Mouse (Mus musculus) testis, postnatal 14 days (tissue): ENCODE measurements around the gene Ccdc146.
A peak's percentile ranks its signal among the peaks of the same experiment; 100 is the strongest.
"Not testable (repeated sequence)": the region's sequence is repeated elsewhere in the genome, so short reads cannot be mapped to it uniquely, and the experiment has no call there.

Experiments used
- DNase-seq: peaks from one replicate; pipeline ENCODE4 v3.0.0; 2021; ENCODE audit warnings: low spot score

The Ccdc146 gene

DNA sequence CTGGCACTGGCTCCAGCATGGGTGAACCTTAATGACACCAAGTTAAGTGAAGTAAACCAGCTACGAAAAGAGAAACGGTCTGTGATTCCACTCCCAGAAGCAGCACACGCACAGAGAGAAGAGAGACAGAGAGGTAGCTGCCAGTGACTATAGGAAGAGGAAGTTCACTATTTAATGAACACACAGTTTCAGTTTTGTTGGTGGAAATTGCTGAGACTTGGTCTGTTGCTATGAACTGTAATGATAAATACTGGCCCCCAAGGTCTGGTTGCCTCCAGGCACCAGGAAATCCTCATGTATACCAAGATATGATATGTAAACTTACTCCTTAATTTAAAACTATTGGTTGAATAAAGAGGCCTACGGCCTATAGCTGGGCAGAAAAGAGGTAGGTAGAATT lies 38.0 kb downstream of the Ccdc146 start:
- DNase-seq = no peak

DNA sequence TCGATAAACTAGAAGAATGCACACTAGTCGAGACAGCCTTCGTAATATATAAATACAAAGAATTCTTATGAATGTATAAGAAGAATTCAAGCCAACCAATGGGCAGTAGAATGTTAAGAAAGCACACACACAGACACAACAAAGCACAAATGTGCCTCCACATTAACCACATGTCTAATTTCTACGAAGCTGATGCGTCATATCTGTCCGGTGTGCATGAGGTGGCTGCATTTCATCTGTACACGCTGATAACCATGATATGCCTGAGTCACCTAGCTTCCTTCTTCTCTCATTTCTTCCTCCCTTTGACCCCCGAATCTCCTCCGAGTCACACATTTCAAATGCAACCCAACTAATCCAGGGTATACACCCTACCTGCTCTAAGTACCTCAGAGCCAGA lies 39.5 kb downstream of the Ccdc146 start:
- DNase-seq = no peak

DNA sequence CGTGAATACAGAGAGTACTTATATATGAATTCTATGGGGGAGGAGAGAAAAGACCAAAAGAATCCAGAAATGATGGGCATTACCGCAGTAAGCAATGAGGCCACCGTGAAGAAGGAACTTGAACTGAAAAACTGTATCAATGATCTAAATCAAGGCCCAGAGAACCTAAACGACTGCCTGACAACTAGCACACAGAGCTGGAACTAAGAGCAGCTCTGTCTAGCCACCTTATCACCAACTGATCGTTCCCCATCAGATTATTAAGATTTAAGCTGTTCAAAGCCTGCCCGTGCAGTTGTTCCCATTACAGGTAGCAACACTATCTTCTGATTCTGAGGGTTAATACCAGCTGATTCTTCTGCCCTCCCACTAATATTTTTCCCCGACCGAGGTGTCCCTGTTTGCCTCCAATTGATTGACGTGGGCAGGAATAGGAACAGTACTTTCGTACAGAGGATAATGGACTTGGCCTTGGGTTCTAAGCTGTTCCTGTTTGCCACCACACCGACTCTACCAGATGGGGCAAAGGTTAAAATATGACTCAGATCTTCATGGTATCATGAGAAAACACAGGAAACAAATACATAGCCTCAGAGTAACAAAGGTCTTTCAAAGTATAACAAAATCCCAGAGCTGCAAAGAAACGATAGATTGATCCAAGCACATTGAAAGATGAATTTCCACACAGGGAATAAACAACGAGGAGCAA lies 40.1 kb downstream of the Ccdc146 start:
- no peak for DNase-seq

DNA sequence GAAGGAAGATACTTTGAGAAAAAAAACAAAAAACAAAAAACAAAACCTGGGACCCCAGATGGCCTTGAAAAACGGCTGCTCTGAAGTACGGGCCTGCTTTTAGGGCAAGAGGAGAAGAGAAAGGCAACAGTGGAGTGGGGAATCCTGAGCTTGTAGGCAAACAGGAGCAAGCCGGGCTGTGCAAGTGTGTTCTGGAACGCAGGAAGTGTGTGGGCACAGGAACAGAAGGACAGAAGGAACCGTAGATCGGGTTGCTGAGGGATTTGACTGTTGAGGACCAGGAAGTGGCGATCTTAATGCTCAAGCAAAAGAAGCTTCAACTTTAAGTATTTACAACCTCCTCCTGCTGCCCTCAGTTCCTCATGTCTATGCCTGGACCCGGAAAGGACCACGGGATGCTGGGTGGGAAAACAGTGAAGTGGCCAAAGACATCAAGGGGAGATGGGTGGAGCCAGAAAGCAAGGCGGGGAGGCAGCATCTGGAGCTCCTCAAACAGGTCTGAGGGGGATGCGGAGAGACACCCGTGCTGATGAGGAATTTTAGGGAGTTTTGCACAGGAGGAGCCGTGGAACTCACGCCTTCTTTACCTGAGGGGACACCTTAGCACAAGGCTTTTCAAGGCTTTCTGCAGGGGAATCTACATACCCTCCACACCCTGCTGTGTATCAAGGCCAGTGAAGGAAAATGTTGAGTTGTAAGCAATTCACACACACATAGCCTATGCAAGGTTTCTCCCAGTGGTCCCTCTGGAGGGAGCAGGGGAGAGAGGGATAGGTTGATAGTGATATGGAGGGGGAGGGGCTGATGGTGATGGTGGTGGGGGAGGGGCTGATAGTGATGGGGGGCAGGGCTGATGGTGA lies 40.9 kb downstream of the Ccdc146 start:
- DNase-seq = no peak

DNA sequence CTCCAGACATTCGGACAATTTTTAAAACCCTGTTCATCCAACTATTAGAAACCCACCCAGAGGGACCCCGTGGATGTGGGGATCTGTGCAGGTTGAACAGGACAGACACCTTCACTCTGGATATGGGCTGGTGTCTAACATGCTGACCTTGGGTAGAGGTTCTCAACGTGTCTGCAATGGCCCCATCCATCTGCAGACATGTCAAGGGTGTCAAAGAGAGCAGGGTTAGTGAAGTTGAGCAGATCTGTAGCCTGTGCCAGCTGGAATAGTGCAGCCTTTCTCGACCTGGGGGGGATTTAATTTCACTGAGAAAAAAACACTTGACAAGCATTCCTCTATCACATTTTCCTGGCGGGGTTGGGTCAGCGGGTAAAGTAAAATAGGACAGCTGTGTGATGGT lies 41.8 kb downstream of the Ccdc146 start:
- DNase-seq = no peak

DNA sequence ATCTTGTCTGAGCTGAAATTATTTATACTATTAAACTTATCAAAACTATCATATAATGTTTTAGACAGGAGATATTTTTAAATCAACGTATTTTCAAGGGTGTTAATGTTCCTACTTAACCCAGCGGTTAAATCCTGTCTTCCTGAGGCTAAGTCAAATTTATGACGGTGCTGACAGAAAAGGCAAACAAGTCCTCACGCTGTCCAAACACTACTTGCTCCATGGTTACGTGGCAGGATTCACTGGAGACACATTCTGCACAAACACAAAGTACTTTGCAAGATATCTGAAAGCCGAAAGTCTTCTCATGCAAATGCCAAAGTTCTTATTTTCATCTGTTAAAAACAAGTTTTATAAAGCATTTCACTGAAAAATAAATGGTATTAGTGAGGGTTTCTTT lies 42.5 kb downstream of the Ccdc146 start:
- no peak for DNase-seq

DNA sequence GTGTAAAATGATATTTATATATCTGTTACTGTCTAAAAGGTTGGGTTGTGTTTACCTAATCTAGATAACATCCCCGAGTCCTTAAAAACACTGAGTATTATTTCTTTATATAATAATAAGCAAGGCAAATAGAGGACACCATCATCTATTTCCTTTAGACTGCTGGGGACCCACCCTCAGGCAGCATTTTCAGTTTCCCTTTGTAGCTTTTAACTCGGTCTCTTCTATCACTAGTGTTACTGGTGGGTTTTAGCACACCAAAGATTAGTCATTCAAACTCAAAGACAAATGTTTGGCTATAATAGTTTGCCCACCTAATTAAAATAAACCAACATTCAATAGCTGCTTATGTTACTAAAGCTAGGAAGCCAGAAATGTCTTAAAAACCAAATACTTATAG lies 46.1 kb downstream of the Ccdc146 start:
- DNase-seq = no peak

DNA sequence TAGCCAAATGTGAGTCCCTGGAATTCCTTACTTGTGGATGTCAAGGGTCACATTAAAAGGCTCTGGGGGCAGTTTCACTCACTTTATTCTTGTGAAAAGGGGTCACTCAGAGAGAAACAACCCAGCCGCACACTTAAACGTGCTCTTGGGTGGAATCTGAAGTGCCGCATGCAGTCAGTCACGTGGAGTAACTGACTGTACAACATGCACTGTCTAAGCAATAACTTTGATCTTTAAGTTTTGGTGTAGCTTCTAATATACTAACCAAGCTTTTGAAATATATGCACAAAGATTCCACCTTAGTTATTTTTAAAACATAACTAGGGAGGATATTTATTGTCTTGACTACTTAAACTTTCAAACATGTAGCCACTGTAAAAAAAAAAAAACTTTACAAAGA lies 47.5 kb downstream of the Ccdc146 start:
- no peak for DNase-seq

DNA sequence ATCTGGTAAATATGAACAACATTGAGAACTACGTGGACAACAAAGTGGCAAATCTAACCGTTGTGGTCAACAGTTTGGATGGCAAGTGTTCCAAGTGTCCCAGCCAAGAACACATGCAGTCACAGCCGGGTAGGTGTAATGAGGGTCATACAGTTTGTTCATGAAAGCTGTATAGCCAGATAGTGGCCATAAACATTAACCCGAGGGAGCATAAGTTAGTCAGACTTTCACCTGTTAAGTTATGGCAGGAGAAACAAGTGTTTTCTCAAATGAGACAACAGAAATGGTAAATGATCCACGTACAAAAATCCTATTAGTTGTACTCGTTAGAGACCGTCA lies 51.3 kb downstream of the Ccdc146 start:
- no peak for DNase-seq

DNA sequence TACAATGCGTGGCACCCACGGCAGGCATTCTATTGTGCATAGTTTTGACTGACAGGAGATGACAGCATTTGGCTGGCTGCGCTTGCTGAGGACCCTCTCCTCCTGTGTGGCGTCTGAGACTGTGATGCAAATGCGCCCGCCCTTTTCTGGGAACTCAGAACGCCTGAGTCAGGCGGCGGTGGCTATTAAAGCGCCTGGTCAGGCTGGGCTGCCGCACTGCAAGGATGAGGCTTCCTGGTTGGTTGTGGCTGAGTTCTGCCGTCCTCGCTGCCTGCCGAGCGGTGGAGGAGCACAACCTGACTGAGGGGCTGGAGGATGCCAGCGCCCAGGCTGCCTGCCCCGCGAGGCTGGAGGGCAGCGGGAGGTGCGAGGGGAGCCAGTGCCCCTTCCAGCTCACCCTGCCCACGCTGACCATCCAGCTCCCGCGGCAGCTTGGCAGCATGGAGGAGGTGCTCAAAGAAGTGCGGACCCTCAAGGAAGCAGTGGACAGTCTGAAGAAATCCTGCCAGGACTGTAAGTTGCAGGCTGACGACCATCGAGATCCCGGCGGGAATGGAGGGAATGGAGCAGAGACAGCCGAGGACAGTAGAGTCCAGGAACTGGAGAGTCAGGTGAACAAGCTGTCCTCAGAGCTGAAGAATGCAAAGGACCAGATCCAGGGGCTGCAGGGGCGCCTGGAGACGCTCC lies 51.8 kb downstream of the Ccdc146 start, which contains the start of gene Fgl2:
Gene Fgl2 (plus strand): TSS at position 150 of the 687 bp plus-strand sequence.
- DNase-seq = peak; percentile 40

DNA sequence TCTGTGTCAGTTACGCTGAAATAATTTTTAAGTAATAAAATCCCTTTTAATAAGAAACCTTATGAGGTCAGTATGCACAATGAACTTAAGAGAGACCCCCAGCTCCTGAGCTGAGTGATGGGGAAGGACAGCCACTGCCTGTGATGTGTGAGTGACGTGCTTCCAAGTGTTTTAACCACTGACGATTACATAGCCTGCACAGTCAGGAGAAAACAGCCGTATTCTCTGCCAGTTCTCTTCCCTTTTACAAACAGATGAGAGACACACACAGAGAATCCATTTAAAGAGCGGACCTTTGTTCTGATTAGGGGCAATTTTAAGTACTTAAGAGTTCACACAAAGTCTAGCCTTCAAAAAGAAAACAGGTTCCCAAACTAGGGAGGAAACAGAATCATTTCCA lies 52.6 kb downstream of the Ccdc146 start:
- no peak for DNase-seq

DNA sequence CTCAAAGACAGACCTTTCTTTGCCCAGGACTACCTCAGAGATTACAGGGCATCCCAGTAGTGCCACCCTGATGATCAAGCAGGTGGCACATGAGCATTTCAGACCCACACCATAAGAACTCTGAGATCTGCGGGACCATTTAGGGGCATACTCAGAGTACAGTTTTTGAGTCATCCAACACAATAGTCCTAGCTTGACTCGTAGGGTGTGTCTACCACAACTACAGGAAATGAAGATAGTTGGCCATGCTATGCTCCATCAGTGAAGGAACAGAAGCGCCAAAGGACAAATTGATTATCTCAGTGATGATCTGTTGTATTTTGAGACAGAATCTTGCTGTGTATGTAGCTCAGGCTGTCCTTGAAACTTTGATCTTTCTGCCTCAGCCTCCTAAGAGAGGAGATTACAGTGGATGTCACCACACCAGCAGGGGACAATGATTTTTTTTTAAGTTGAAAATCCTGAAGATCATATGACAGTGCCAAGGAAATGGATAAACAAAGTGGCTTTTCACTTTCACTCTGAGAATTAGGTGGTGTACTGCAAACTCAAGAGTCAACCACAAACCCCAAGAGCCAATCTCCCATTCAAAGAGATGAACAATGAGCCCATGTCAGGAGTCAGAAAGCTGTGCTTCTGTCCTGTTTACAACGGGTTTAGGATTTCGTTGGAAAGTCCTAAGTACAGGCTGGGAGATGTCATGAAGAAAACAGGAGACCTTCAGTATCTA lies 54.1 kb downstream of the Ccdc146 start:
- DNase-seq = no peak

DNA sequence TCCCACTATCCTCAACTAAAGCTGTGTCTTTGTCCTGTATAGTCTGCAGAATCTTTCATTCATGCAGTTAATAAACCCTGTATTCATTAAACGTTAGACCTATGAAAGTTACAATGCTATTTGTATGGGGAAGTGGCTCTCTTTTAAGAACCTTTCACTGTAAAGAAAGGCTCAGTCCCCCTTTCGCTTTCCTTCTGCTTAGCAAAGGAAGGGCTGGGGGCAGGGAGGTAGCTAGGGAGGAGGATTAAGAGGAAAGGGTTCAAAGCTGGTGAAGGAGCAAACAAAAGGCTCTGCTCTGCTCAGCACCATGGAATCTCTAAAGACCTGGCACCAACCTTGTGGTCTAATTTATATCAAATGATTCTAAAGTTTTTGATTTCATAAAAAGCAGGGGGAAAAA lies 57.0 kb downstream of the Ccdc146 start:
- DNase-seq = no peak

DNA sequence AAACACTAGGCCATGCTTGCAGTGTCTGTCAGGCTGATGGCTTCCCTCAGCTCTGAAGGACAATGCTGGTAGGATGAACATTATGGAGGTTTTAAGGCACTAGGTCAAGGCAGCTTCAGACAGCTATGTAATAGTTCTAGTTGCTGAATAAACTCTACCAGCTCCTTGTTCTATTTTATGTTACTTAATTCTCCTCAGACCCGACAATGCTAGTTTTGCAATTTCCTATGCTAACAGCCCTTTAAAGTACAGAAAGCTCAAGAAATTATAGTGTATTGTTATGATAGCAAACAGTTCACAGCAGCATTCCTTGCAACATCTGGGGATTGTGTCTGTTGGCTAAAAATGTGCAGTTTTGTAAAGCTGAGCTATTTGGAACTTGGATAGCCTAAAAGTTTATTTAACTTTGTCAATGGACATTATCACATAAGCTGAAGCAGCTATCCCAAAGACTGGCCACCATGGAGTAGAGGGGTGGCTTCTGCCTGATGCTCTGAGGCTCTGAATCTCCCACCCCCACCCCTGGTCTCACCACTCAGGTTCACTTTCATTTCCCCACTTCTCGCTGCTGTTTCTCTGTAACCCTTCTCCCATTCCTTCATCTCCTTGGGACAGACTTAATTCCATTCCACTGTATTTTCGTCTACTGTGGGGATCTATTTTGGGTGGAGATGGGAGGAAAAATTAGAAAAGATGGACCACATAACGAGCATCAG lies 58.0 kb downstream of the Ccdc146 start:
- DNase-seq = no peak

DNA sequence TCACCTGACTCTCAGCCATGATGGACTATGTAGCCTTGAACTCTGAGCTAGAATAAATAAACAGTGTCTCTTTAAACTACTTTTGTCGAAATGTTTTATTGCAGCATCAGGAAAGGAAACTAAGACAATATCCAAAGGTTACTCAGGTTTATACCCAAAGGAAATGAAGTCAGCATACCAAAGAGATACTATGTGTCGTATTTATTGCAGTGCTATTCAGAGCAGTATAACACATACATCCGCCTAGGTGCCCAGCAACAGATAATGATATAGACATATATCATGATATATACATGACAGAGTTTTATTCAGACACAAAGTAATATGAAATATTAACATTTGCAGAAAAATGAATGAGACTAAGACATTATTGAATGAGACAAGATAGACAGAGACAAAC lies 61.1 kb downstream of the Ccdc146 start:
- no peak for DNase-seq

DNA sequence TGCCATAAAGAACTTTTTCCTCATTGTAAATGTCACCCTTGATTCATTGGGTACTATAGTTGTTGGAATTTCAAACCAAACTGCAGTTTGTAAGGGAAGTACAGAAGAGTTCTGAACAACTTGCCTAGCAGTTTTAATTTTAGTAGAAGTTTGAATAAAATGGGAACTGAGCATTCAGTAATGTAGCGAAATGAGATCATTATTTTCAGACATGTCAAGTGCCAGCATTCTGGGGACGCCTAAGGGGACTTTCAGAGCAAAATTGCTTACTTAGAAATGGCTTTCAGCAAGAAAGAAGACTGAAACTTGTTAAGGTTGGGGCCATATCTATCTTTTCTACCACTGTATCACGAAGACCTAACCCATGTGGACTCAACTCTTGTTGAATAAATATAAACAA lies 65.8 kb downstream of the Ccdc146 start:
- DNase-seq = no peak

DNA sequence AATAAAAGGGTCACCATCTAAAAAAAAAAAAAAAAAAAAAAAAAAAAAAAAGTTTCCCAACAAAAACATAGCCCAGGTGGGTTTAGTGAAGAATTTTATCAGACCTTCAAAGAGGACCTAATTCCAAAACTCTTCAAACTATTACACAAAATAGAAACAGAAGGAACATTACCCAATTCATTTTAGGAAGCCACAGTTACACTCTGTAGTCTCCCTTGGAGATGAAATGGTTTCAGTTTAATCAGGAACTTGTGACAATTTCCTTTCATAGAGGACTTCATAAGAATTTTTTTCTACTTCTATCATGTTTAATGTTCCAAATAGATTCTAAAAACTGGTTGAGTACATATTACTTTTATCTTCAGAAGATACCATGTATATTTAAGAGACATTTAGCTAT lies 72.8 kb downstream of the Ccdc146 start:
- no peak for DNase-seq

DNA sequence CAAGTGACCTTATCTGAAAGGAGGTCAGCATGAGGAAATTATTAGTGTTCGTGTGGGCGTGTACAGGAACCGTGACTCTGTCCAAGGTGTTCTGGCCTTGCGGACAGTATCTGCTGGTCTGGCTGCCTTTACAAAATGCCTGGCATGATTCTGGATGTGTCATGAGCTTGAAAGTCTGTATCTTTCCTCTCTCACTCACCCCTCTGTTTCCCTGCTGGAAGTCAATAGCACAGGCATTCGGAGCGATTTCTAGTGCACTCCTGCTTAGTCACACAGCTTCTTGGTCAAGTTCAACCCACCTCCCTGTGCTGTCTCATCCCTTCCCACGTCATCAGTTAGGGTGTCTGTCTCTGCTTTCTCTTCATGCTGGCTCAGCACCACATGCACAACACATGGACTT lies 76.1 kb downstream of the Ccdc146 start:
- DNase-seq = no peak

DNA sequence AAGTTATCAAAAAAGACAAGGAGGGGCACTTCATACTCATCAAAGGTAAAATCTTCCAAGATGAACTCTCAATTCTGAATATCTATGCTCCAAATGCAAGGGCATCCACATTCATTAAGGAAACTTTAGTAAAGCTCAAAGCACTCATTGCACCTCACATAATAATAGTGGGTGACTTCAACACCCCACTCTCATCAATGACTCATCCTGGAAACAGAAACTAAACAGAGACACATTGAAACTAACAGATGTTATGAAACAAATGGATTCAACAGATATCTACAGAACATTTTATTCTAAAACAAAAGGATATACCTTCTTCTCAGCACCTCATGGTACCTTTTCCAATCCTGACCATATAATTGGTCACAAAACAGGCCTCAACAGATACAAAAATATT lies 82.2 kb downstream of the Ccdc146 start:
- DNase-seq = not testable (repeated sequence)

DNA sequence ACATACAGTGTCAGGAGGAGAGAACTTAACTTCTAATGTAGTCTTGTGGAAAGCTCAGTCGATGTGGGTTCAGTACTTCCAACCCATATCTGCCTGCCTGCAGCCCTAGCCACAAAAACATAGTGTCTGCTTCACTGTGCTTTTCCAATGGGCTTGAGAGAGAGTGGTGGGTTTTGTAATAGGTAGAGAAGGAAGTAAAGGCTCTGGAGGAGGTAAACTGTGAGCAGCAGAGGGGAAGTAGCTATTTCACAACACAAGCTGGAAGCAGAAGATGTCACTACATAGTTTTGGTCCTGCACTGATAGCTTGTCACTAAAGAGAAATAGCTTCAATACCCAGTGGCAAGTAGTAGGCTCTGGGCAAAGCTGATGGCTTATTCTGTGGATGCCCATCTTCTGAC lies 92.4 kb downstream of the Ccdc146 start:
- DNase-seq = no peak

DNA sequence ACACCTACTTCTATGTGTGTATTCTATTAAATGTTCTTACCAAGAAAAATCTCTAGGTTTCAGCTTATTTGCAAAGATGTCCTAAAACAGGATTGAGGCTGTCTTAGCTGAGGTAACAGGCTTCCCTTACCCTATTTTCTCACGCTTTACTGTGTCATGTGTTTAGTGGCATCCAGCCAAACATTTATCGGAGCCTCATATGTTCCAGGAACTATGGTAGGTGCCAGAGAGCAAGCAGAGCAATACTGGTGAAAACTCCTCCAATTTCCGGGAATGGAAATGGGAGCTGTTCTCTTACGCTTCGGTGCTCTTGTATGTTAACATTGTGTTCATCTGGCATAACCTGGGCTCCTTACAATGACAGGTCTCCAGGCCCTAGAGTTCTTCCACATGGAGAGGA lies 92.8 kb downstream of the Ccdc146 start:
- no peak for DNase-seq
